Mouse (Mus musculus) telencephalon, adult 2 months (tissue): Measurements from ENCODE around the gene D17H6S53E.
"Not testable (repeated sequence)": the region's sequence is repeated elsewhere in the genome, so short reads cannot be mapped to it uniquely, and the experiment has no call there.

Experiments
- DNase-seq: peaks from one replicate; pipeline ENCODE4 v3.0.0-alpha.2; 2011; ENCODE audit warnings: low read depth, low spot score

D17H6S53E gene

DNA sequence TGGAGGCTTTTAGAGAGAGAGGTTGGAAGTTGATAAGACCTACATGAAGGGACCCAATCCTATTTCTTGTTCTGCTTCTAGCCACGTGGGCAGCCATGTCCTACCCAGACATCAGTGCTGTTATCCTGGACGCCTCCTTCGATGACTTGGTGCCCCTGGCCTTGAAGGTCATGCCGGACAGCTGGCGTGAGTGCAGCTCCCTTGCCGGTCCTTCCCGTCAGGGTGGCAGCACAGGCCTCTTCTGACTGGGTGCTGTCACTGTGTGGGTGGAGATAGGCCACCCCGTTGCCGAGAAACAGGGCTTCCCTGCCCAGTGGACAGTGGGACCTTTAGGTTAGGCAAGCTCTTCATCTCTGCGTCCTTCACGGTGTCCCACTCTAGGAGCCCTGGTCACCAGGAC lies 25.0 kb upstream of the D17H6S53E start:
- no peak for DNase-seq

DNA sequence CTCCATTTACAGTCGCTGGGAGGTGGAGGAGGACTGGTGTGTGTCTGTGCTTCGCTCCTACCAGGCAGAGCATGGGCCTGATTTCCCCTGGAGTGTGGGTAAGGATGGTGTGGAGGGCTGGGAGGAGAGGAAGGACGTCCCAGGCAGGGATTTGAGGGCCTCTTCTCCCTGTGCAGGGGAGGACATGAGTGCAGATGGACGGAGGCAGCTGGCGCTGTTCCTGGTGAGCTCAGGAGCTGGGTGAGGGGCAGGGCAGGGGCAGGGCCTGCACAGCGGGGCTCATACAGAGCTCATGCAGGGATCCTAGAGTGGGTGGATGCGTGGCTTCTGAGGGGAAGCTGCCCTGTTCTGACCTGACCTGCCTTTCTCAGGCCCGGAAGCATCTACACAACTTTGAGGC lies 23.9 kb upstream of the D17H6S53E start:
- no peak for DNase-seq

DNA sequence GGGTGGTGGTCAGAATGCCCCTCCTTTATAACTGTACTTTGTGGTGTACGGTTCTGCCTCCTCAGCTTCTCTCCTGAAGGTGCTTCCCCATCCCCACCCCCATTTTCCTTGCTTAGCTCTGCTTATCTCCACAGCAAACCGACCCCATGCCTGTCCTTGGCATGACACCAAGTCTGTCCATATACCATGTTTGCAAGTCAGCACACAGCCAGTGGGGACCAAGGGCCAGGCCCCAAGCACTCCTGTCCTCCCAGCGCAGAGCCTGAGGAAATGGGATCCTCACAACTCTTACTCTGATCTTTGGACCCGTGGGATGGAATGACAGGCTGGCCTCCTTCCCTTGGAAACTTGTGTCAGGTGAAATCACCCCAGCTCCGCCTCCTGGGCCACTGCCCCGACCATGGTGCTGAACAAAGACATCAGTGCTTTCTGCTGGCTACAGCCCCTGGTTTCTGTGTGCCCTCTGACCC lies 22.9 kb upstream of the D17H6S53E start:
- no peak for DNase-seq

DNA sequence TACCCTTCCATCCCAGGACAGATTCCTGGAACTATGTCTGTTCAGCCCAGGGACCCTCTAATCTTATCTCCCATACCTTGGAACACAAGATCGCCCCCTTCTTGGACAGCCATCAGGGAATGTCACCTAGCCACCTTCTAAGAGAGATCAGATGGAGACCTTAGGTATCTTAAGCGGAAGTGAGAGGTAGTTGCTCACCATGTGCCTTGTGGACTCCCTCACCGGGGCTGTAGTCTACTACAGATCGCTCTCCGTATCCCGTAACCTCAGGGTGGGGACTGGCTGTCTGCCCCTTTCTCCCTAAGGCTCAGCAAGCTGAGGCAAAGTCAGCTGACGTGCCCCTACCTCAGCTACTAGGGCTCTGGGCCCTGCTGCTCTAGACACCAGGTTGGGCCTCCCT lies 22.1 kb upstream of the D17H6S53E start:
- no peak for DNase-seq

DNA sequence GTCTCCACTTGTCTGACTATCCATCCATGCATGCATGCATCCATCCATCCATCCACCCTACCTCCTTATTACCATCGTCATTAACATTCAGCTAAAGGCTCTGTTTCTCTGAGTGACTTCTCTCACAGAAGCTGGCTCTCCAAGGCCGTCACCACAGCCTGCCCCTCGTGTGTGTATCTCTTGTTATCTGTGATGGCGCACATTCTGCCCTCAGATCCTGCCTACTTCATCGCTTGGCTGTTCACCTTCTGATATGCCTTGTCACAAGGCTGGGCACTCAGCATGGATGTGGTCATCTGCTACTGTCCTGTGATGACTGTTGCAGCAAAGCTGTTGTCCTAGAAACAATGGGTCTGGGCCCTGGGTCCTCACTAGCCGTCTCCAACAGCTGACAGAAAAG lies 21.4 kb upstream of the D17H6S53E start:
- DNase-seq, result no peak

DNA sequence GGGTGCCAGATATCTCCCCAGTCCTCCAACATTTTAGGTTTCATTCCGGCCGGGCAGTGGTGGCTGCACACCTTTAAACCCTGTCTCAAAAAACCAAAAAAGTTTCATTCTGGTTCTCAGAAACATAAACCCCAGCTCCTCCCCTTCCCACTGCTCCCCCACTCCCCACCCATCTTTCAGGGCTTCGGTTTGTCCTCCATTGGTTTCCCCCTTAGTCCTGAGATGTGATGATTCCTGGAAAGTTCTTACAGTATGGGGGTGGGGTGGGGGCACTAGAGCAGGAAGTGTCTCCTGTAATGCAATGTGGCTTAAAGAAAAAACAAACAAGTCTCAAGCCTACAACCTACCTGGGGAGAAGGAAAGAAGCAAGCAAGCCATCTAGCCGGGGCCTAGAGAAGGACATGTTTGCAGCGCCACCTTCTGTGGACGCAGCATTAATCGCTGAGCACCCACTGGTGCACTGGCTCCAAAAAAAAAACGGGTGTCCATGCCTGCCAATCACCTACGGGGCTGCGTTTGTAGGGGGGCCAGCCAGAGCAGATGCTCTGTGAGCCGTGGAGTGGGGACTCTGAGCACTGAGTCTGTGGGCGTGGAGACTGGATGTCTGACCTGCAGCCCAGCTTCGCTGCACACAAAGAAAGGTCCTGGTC lies 20.3 kb upstream of the D17H6S53E start:
- no peak for DNase-seq

DNA sequence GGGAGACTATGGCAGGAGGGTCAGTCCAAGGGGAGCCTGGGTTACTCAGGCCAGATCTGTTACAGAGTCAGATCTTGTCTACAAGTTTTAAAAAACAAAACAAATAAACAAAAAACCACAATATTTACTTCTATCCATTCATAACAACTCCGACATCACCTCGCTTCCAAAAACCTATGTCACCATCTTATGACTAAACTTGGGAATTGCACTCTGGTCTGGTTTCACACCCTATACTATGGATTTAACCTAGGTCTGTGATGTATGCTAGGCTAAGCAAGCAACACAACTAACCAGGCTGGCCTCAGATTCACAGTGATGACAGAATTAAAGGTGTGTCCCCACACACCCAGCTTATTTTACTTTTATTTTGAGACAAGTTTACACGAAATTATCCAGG lies 19.7 kb upstream of the D17H6S53E start:
- DNase-seq, result no peak

DNA sequence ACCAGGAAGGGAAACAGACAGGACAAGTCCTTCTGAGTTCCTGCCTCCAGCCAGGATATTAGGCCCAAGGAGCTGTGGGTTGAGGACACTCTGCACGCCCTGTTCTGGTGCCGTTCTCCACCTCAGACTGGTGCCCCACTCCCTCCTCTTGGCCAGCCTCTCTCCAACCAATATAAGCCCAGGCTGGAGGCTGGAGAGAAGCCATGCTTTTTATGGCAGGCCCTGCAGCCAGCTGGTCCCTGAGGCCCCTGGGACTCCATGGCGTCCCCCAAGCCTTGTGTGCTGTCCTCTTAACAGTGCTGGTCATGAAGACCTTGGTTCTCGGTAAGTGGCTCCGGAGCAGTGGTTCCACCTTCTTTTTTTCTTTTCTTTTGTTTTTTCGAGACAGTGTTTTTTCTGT lies 18.1 kb upstream of the D17H6S53E start, which contains the start of gene Ly6g5c:
Ly6g5c (plus strand) TSS at position 183 of the 400 bp plus-strand sequence.
- DNase-seq, result no peak

DNA sequence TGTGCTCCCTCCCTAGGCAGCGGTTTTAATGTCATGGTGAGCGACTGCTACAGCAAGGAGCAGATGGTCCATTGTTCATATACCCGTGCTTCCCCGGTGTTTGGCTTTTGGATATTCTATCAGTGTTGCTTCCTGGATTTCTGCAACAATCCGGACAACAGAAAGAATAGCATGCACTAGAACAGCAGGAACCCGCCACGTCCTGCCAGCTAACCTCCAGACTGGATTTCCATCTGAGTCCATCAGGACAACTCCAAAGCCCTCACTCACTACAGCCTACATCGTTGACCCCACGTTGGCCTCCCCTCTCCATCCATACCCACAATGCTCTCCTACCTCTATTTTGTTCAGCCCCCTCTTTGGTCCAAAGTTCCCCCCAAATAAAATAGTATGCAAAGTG lies 14.4 kb upstream of the D17H6S53E start:
- no peak for DNase-seq

DNA sequence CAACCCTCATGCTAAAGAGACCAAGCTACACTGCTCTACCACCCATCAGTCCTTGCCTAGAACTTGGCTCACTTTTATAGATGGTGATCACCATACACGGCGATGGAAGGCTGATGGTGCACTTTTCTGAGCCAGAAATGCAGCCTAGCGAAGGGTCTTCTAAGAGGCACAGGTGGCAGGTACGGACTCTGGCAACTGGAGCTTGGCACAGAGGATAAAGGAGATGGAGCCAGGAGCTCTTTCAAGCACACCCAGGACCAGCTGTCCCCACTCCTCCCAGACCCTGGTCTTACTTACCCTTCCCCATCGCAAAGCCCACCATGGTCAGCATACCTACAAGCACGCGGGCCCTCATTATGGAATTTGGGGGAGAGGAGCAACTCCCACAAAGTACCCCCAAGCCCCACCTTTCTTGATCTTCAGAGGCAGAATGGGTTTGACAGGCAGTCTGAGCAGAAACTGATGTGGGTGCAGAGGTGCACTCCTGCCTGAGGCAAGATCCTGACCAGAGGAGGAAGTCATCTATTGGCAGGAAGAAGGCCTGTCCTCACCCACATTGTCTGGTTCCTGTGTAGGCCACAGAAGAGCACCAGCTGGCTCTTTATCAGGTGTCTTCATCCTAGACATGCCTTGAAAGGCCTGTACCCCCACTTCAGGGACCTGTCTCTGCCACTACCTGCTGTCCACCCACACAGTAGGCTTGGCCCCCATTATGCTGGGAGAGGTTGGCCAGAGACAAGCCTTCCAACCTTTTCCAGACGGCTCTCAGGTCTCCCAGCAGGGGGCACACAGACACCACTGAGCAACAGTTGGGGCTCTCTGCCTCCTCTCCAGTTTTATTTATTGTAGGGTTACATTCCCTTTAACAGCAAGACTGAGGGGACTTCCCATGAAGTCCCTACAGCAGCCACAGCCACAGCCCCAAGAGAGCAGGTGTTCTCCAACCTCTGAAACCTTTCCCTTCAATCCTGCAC lies 10.8 kb upstream of the D17H6S53E start, which contains the start of gene Ly6g5b:
Ly6g5b (minus strand) TSS at position 383 of the 974 bp plus-strand sequence.
- no peak for DNase-seq

DNA sequence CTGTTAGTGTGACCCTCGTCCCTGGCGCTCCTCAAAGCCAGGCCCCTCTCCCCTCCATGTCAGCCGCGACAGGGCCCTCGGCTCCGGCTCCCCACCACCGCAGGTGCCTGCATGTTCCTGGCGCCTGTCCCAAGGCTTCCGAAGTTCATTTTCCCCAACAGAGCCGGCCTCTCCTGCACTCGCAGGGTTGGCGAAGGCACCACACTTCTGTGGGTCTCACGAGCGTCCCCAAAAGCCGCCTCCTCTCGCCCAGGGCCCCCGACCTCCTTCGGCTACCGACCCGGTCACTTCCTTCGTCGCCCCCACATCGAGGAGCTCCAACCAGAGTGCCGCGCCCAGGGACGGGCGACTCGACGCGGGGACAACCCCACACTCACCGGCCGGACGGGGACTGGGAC lies 5.4 kb upstream of the D17H6S53E start:
- DNase-seq, result no peak

DNA sequence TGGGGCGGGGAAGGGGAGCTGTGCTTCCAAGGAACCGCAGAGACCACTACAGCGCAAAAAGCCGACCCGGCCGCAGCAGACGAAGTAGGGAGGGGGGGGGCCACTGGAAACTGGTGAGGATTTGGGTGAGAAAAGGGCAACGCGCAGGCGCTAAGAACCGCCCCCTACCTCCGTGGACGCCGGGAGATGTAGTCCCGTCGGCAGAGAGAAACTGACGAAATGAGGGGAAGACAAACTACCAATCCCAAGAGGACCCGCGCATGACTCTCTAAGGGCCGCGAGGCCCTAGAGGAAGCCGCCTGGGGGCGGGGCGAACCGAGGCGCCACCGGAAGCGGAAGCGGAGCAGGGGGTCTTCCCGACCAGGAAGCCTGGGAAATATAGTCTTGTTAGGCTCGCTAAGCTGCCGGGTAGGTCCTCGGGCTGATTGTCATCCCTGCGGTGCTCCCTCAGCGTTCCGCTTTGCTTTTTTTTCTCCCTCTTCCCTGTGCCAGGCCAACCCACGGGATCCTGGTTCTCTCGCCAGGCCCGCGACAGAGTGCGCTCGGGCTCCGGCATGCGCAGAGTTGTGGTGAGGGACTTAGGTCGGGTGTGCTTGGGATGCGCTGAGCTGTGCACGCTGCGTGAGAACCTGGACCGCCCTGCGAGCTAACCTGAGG lies 4.9 kb upstream of the D17H6S53E start, which contains the start of gene Gpank1:
Gpank1 (plus strand) TSS at position 313 of the 657 bp plus-strand sequence.
- peak; percentile 99 for DNase-seq

DNA sequence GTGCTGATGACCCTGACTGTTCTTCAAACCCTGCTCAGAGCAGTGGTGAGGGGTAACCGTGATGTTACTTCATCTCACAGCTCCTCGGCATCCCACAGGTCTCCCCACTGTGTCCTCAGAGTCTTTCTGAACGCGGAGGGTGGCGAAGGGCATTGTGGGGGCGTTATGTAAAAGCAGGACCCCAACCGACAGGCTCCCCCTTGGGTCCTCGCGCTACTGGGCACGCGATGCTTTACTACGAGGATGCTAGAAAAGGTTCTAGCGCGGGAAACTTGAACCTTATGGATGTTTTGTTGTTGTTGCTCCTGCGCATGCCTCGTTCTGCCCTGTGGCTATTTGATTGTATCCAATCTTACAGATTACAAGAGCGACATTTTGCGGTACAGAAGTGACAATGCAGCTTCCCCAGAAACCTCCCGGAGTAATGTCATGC lies 4.3 kb upstream of the D17H6S53E start, which contains the start of gene Csnk2b:
Csnk2b (minus strand) TSS at position 183 of the 433 bp plus-strand sequence.
- peak; percentile 77 for DNase-seq

DNA sequence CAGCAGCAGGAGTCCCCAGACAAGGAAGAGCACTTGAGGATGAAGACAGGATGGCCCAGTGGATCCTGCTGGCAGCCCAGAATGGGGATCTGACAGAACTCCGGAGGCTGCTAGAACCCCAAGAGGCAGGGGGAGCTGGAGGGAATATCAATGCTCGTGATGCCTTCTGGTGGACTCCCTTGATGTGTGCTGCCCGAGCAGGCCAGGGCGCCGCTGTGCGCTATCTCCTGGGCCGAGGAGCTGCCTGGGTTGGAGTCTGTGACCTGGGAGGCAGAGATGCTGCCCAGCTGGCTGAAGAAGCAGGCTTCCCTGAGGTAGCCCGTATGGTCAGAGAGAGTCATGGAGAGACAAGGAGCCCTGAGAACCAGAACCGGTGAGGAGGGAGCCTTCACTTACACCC lies 2.9 kb upstream of the D17H6S53E start:
- DNase-seq, result not testable (repeated sequence)

DNA sequence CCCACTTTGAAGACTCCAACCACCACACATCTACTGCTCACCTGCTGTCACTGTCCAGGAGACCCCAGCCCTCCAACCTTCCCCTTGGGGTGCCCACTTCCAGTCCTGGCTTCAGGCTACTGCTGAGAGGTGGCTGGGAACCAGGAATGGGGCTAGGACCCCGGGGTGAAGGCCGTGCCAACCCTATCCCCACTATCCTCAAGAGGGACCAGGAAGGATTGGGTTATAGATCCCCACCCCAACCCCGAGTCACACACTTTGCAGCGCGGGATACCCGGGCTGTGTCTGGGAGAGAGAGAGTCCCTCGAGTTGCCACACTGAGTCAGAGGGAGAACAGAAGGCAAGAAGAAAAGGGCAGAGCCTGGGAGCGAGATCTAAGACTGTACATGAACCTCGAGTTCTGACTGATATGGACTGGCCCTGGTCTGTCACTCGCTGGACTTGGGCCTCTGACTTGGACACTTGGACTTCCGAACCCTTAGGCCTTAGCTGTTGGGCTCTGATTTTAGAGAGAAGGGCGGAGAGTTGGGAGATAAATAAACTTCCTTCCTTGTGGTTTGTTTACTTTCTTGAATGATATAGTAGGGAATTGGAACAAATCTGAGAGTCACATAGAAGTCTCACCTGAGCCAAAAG lies 1.8 kb upstream of the D17H6S53E start:
- not testable (repeated sequence) for DNase-seq

DNA sequence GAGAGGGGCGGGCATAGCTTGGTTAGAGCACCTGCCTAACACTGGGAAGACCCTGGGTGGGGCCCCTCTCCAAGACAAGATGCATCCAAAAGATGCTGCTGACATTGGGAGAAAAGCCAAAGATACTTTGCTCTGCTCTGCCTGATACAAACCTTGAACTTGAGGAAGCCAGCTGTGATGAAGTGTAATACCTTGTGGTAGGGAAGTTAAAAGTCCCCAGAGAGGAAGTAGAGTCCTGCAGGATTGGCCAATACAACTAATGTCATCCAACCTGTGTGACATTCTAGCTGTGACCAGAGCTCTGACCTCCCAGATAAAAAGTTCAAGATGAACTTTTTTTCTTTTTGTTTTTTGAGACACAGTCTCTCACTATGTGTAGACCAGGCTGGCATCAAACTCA lies 1.1 kb upstream of the D17H6S53E start:
- no peak for DNase-seq

DNA sequence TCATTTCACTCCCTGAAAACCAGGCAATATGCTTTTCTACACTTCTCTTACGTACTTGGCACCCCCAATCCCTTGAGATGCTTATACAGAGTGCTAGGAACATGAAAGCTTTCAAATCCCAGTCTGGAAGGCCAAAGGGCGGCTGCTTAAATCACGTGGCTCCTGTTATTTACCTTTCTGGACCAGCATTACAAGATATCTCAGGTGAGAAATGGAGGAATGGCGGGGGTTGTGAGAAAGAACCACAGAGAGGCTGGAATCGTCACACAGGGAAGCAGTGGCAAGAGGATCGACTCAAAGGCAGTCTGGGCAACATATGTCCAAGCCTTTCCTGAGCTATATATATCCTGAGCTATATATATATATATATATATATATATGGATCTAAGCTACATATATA lies 595 bp upstream of the D17H6S53E start:
- DNase-seq, result no peak

DNA sequence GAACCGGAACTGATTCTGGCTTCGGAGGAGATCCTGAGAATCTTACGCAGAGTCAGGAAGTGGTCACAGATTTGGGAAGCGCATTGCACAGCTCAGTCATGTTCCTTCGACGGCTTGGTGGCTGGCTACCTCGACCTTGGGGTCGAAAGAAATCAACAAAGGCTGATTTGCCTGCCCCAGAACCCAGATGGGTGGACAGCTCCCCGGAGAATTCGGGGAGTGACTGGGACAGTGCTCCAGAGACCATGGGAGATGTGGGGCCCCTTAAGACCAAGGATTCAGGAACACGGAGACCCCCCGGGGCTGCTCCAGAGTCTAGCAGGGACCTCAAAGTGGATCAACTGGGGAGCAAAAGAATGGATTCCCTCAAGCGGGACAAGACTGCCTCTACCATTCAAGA lies 844 bp downstream of the D17H6S53E start:
- DNase-seq, result no peak

DNA sequence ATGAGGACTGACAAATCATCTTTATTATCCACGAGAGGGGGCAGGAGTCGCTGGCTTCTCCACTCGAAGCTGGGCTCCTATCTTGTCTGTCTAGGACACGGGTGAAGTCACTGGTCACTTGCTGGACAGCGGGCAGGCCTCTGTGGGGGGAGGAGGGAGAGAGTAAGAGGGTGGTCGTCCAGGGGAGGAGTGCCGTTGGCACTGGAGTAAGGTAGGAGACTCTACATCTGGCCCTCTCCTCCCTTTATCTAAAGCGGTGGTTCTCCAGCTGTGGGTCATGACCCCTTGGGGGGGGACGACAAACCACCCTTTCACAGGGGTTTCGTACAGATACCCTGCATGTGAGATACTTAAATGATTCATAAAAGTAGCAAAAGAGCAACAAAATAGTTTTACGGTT lies 2.8 kb downstream of the D17H6S53E start:
- no peak for DNase-seq

DNA sequence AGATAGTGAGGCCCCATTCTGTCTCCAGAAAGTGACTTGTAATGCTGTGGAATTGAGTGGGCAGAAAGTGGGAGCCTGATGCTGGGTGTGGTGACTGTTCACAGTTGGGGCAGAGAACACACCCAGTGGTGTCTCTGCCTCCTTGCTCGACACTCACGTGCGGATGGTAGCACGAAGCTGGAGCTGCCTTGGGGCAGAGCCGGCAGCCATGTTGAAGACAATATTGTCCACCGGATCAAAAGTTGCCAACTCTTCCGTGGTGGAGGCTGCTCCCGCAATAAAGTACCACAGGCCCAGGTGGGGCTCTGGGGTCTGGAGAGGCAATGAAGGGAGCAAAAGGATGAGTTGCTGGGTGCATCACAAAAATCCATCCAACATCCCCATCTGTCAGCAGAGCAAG lies 4.9 kb downstream of the D17H6S53E start:
- DNase-seq, result no peak

DNA sequence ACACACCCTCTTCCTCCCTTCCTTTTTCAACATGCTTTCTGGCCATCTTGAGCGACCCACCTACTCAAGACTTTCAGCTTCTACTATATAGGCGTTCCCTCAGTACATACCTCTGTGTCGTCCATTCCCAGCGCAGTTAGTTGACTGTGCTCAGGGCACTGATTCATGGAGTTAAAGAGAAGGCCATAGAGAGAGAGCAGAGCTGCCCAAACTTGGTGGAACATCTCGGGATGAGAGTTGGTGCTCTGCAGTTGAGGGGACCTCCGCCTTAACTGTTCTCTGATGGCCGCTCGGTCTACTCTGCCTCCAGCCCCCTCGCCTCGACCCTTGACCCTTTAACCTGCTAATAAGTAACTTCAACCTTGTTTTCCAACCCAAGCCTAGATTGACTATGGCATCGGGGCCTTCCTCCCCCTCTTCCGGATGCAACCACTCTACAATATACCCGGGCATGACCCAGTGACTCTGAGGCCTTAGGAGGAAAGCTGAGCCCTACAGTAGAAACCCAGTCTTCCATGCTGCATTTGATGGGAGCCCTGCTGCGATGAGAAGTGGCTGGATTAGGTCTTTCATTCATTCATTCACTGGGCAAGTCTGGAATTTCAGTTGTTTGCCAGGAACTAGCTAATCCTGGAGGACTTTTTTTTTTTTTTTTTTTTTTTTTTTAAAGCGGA lies 5.5 kb downstream of the D17H6S53E start, which contains the start of gene Apom:
Apom (minus strand) TSS at position 551 of the 674 bp plus-strand sequence.
- DNase-seq, result no peak
